Mouse (Mus musculus): ENCODE results near the gene Msi2.

- TF ChIP-seq FLI1 (IDR thresholded peaks at IDR 0.05; ENCODE audit: low read length) = no peak
- TF ChIP-seq GATA1 (IDR thresholded peaks at IDR 0.05; ENCODE audit: borderline replicate concordance, low read length) = no peak
Observed at GRCm38 (mm10) chr11:88627327-88627726, 91.0 kb downstream of the Msi2 start.
